Mouse (Mus musculus) CH12.LX (cell line): ENCODE data around the gene Map1lc3a.

Experiments used
- BHLHE40 ChIP-seq: IDR thresholded peaks from 2 replicates; pipeline ENCODE4 v1.6.1; 2011; ENCODE audit warnings: mild to moderate bottlenecking, low read depth, low read length, improper control_type of control experiment
- CHD2 ChIP-seq: IDR thresholded peaks from 2 replicates; pipeline ENCODE4 v1.6.1; 2011; ENCODE audit warnings: low read length, improper control_type of control experiment
- CTCF ChIP-seq, 2 experiments: IDR thresholded peaks in 1 of 2; conservative IDR thresholded peaks in 1 of 2; 2 replicates each; pipeline ENCODE4 v1.5.1; 2011 to 2012; ENCODE audit warnings: low read depth in 2 of 2, low read length in 2 of 2, improper control_type of control experiment in 1 of 2, inconsistent platforms in 1 of 2, mild to moderate bottlenecking in 1 of 2, moderate library complexity in 1 of 2
- ELF1 ChIP-seq: IDR thresholded peaks from 2 replicates; pipeline ENCODE4 v1.6.1; 2014; ENCODE audit warnings: low read depth, mild to moderate bottlenecking, inconsistent platforms, low read length, improper control_type of control experiment
- JUND ChIP-seq: conservative IDR thresholded peaks from 2 replicates; pipeline ENCODE4 v1.6.1; 2011; ENCODE audit warnings: low read depth, low read length, improper control_type of control experiment
- MYC ChIP-seq: IDR thresholded peaks from 2 replicates; pipeline ENCODE4 v1.6.1; 2011; ENCODE audit warnings: low read depth, mild to moderate bottlenecking, improper control_type of control experiment, low read length
- POLR2A ChIP-seq: IDR thresholded peaks from 2 replicates; pipeline ENCODE4 v1.6.1; 2011; ENCODE audit warnings: low read depth, mild to moderate bottlenecking, improper control_type of control experiment, low read length
- POLR2AphosphoS2 ChIP-seq: IDR thresholded peaks from 2 replicates; pipeline ENCODE4 v1.6.1; 2011; ENCODE audit warnings: low read depth, low read length, improper control_type of control experiment
- RCOR1 ChIP-seq: conservative IDR thresholded peaks from 2 replicates; pipeline ENCODE4 v1.6.1; 2012; ENCODE audit warnings: low read depth, mild to moderate bottlenecking, inconsistent platforms, low read length, improper control_type of control experiment
- TBP ChIP-seq: conservative IDR thresholded peaks from 2 replicates; pipeline ENCODE4 v1.6.1; 2011; ENCODE audit warnings: low read depth, low read length, improper control_type of control experiment
- ZC3H11A ChIP-seq: IDR thresholded peaks from 2 replicates; pipeline ENCODE4 v1.6.1; 2012; ENCODE audit warnings: low read depth, mild to moderate bottlenecking, inconsistent platforms, low read length, improper control_type of control experiment

DNA sequence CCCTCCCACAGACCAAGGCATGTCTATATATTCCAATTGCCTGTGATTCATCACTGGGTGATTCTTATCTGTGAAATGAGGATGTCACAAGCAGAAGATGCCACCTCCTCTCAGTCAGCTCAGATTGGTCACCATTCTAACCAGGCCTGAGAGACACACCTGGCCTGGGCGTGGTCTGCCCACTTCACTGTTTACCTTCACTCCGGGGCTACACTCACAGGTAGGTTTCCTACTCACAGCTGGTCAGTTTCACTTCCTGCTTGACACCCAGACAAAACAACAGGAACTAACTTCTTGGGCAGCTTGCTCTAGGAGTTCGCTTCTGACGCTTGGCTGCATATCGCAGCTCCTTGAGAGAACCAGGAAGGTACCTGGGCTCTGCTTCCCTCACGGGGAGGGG, 19.4 kb downstream of the Map1lc3a start:
- TF ChIP-seq CTCF (conservative IDR thresholded peaks at IDR 0.05 in 1 of 2, IDR thresholded peaks at IDR 0.05 in 1 of 2; ENCODE audit: low read depth in 2 of 2, low read length in 2 of 2) (no peak), JUND (no peak), CHD2 (no peak), POLR2AphosphoS2 (no peak), POLR2A (no peak), RCOR1 (no peak), TBP (no peak), ELF1 (no peak), BHLHE40 (no peak), ZC3H11A (no peak), MYC (no peak)
